Mouse (Mus musculus) kidney, postnatal 0 days (tissue): ENCODE data around the gene Atpif1. TPM values are rescaled to one million over a fixed set of nuclear protein-coding genes. Genes with fewer than 3 reads are reported as not detected.
"Not testable (repeated sequence)": the region's sequence is repeated elsewhere in the genome, so short reads cannot be mapped to it uniquely, and the experiment has no call there.

ENCODE experiments used
- ATAC-seq: fragments of 200-750 bp; cut with Nextera tagmentation; replicated peaks from 2 replicates; pipeline ENCODE4 v1.8.0; 2017; ENCODE audit warnings: low read depth, moderate number of reproducible peaks, moderate TSS enrichment, moderate library complexity; ENCODE audit not compliant: low FRiP score
- DNase-seq: peaks from one replicate; pipeline ENCODE4 v3.0.0-alpha.2; 2016; ENCODE audit warnings: low spot score
- H3K27ac ChIP-seq: fragments of 300-500 bp; sonication (generic); 2 replicates; pipeline ENCODE4 v1.5.1; 2014; ENCODE audit warnings: mild to moderate bottlenecking
- H3K27me3 ChIP-seq: fragments of 300-500 bp; sonication (generic); 2 replicates; pipeline ENCODE4 v1.6.1; 2014; ENCODE audit warnings: low read length, mixed read lengths; ENCODE audit not compliant: insufficient read depth
- H3K36me3 ChIP-seq: fragments of 300-500 bp; sonication (generic); 2 replicates; pipeline ENCODE4 v1.6.1; 2014; ENCODE audit warnings: low read length, mixed read lengths; ENCODE audit not compliant: insufficient read depth
- H3K4me1 ChIP-seq: fragments of 300-500 bp; sonication (generic); replicated peaks from 2 replicates; pipeline ENCODE4 v1.6.1; 2014; ENCODE audit warnings: antibody characterized with exemption, low read length, mixed read lengths; ENCODE audit not compliant: insufficient read depth
- H3K4me2 ChIP-seq: fragments of 300-500 bp; sonication (generic); 2 replicates; pipeline ENCODE4 v1.6.1; 2014; ENCODE audit warnings: mild to moderate bottlenecking, low read length, moderate library complexity, mixed read lengths
- H3K4me3 ChIP-seq: fragments of 300-500 bp; sonication (generic); replicated peaks from 2 replicates; pipeline ENCODE4 v1.5.1; 2014; ENCODE audit warnings: low read depth, low read length
- H3K9ac ChIP-seq: fragments of 300-500 bp; sonication (generic); 2 replicates; pipeline ENCODE4 v1.6.1; 2014; ENCODE audit warnings: low read depth, low read length
- H3K9me3 ChIP-seq: fragments of 300-500 bp; sonication (generic); replicated peaks from 2 replicates; pipeline ENCODE4 v1.6.1; 2016; ENCODE audit warnings: low read length, inconsistent platforms, mixed read lengths
- CTCF ChIP-seq: IDR thresholded peaks from 2 replicates; pipeline ENCODE4 v1.5.1; 2016; ENCODE audit warnings: antibody characterized with exemption, low read depth, mild to moderate bottlenecking, moderate library complexity
- WGBS: fragments of 180-500 bp; shearing (Covaris S2); extraction: QIAGEN DNeasy Blood & Tissue Kit; methylation state at CpG from one replicate; pipeline ENCODE4 v1.1.7; 2014; 5-methylcytosine and 5-hydroxymethylcytosine counted together
- polyA plus RNA-seq: library from polyadenylated mRNA; unstranded; fragments of >200 nt; fragmentation: Nextera tagmentation; extraction: Ambion mirVana; gene quantifications from 2 replicates; pipeline ENCODE4 v1.2.1, GENCODE M21; 2015

Gene Atpif1
- polyA plus RNA-seq, 1 experiment from 2014 or later: 1,801 TPM

GRCm38 (mm10) chr4:132488976-132489375 lies 44.5 kb downstream of the Atpif1 start:
- no peaks in the 10 kb centered on the region for H3K9me3 ChIP-seq
- no peaks in the 10 kb centered on the region for H3K27me3 ChIP-seq
- WGBS: 55% methylated on average over 6 of the region's 6 CpGs
- no peaks in the 10 kb centered on the region; the same call in 1 of the 2 replicates for H3K4me1 ChIP-seq
- peaks cover 13% of the 10 kb centered on the region; the same call in 1 of the 2 replicates for H3K36me3 ChIP-seq
- TF ChIP-seq CTCF: no peak
- no peak overlapping the region for H3K4me2 ChIP-seq
- H3K4me3 ChIP-seq: no peak overlapping the region
- no peak overlapping the region for H3K27ac ChIP-seq
- no peak for DNase-seq
- H3K9ac ChIP-seq: no peak overlapping the region
- ATAC-seq: no peak

- no peaks in the 10 kb centered on the region for H3K27me3 ChIP-seq
- no peak overlapping the region for H3K27ac ChIP-seq
- H3K9ac ChIP-seq: no peak overlapping the region
- no peak for ATAC-seq
- DNase-seq: no peak
- H3K4me2 ChIP-seq: no peak overlapping the region
- no peak overlapping the region for H3K4me3 ChIP-seq
- H3K4me1 ChIP-seq: no peaks in the 10 kb centered on the region; the same call in 1 of the 2 replicates
- 84% methylated on average over 3 of the region's 3 CpGs for WGBS
- peaks cover 10% of the 10 kb centered on the region; the same call in 1 of the 2 replicates for H3K36me3 ChIP-seq
- TF ChIP-seq CTCF: no peak
- H3K9me3 ChIP-seq: no peaks in the 10 kb centered on the region
Measured at GRCm38 (mm10) chr4:132488521-132488920, 44.9 kb downstream of the Atpif1 start.

GRCm38 (mm10) chr4:132484820-132485219 lies 48.6 kb downstream of the Atpif1 start:
- H3K4me2 ChIP-seq: no peak overlapping the region
- DNase-seq (no peak), ATAC-seq (no peak)
- WGBS: 65% methylated on average over 5 of the region's 5 CpGs
- H3K4me1 ChIP-seq: no peaks in the 10 kb centered on the region
- no peak overlapping the region for H3K9ac ChIP-seq
- no peak for TF ChIP-seq CTCF
- H3K36me3 ChIP-seq: no peaks in the 10 kb centered on the region
- no peak overlapping the region for H3K27ac ChIP-seq
- H3K9me3 ChIP-seq: no peaks in the 10 kb centered on the region
- H3K4me3 ChIP-seq: no peak overlapping the region
- H3K27me3 ChIP-seq: no peaks in the 10 kb centered on the region

- no peak for DNase-seq
- no peaks in the 10 kb centered on the region for H3K27me3 ChIP-seq
- WGBS: 83% methylated on average over 4 of the region's 4 CpGs
- no peaks in the 10 kb centered on the region for H3K36me3 ChIP-seq
- H3K4me1 ChIP-seq: no peaks in the 10 kb centered on the region
- H3K9me3 ChIP-seq: no peaks in the 10 kb centered on the region
- H3K4me2 ChIP-seq: no peak overlapping the region
- H3K9ac ChIP-seq: no peak overlapping the region
- no peak for TF ChIP-seq CTCF
- no peak overlapping the region for H3K27ac ChIP-seq
- no peak for ATAC-seq
- no peak overlapping the region for H3K4me3 ChIP-seq
Measured at GRCm38 (mm10) chr4:132484231-132484630, 49.2 kb downstream of the Atpif1 start.

GRCm38 (mm10) chr4:132482956-132483608 lies 50.4 kb downstream of the Atpif1 start:
- H3K27me3 ChIP-seq: no peaks in the 10 kb centered on the region
- TF ChIP-seq CTCF: no peak
- no peak for DNase-seq
- WGBS: 64% methylated on average over 13 of the region's 13 CpGs
- no peaks in the 10 kb centered on the region for H3K9me3 ChIP-seq
- H3K4me2 ChIP-seq: no peak overlapping the region
- H3K36me3 ChIP-seq: no peaks in the 10 kb centered on the region
- ATAC-seq: peak; percentile 65; the same call in 1 of the 2 replicates
- H3K27ac ChIP-seq: peak overlapping the region; percentile 6; the same call in 1 of the 2 replicates
- H3K4me3 ChIP-seq: no peak overlapping the region
- no peak overlapping the region for H3K9ac ChIP-seq
- H3K4me1 ChIP-seq: no peaks in the 10 kb centered on the region

GRCm38 (mm10) chr4:132482104-132482503 lies 51.4 kb downstream of the Atpif1 start:
- H3K27ac ChIP-seq, H3K36me3 ChIP-seq, H3K27me3 ChIP-seq, H3K4me1 ChIP-seq, H3K9ac ChIP-seq, H3K9me3 ChIP-seq, H3K4me3 ChIP-seq, H3K4me2 ChIP-seq, ATAC-seq, DNase-seq: not testable (repeated sequence)
- 79% methylated on average over 3 of the region's 3 CpGs for WGBS

Other genes starting within 250 kb of the Atpif1 start
- gene Rab42, start 230.3 kb downstream of the Atpif1 start, polyA plus RNA-seq: 2.4 and 3.0 TPM in 2 replicates
- 70.3 and 72.8 TPM in 2 replicates for gene Trnau1ap, start 204.1 kb downstream of the Atpif1 start, polyA plus RNA-seq
- gene Rcc1, start 180.1 kb downstream of the Atpif1 start, polyA plus RNA-seq: 40.0 and 45.9 TPM in 2 replicates
- gene Phactr4, start 111.2 kb downstream of the Atpif1 start, polyA plus RNA-seq: 24.3 and 25.2 TPM in 2 replicates
- gene Med18, start 69.7 kb downstream of the Atpif1 start, polyA plus RNA-seq: 20.9 and 22.1 TPM in 2 replicates
- gene Sesn2, start 23.2 kb downstream of the Atpif1 start, polyA plus RNA-seq: 18.1 and 20.1 TPM in 2 replicates
- gene Dnajc8, start 1.9 kb upstream of the Atpif1 start, polyA plus RNA-seq: 162 and 170 TPM in 2 replicates
- gene Ptafr, start 30.4 kb upstream of the Atpif1 start, polyA plus RNA-seq: 0.64 and 0.75 TPM in 2 replicates
- 12.8 and 15.2 TPM in 2 replicates for gene Eya3, start 105.3 kb upstream of the Atpif1 start, polyA plus RNA-seq
- gene Xkr8, start 198.9 kb upstream of the Atpif1 start, polyA plus RNA-seq: 4.2 and 4.4 TPM in 2 replicates
- 9.0 and 9.5 TPM in 2 replicates for gene Smpdl3b, start 223.6 kb upstream of the Atpif1 start, polyA plus RNA-seq
- 60.0 and 65.7 TPM in 2 replicates for gene Rpa2, start 234.7 kb upstream of the Atpif1 start, polyA plus RNA-seq